Mouse (Mus musculus): Measurements from ENCODE around the gene Mpc1. TPM values are rescaled to one million over a fixed set of nuclear protein-coding genes. Genes with fewer than 3 reads are reported as not detected.
A peak's percentile ranks its signal among the peaks of the same experiment; 100 is the strongest.

Gene Mpc1
- polyA plus RNA-seq (2015; fragmentation: Nextera tagmentation; extraction: Ambion mirVana): 343 and 355 TPM in 2 replicates

DNA sequence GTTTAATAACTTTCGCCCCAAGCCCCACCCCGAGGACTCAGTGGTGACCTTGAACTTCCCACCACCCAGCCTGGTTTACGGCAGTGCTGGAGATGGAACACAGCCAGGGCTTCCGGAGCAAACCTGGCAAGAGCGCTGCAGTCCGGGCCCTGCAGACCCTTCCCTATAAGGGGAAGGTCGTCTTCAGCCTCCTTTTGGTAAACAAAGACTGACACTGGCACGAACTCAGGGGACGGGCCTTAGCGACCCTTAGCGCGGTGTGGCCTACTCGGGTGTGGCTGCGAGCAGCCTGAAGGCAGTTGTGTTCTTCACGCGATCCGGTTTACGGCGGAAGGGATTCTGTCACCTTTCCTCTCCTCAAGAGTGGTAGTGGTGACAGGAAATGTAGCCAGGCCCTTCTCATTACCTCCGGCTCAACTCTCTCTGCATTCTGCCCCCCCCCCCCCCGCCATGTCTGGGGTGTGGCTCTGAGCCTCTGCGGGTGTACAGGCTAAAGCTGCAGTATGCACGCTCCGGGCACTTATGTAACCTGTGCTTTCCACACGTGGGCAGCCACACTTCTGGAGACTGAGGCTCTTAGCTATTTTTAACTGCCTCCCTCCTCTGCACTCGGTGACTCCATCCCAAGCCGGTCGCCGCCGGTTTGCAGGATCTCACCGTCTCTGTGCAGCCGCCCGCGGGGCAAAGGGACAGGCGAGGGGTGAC, at the start of gene Mpc1:
Gene Mpc1, plus strand, starts transcription at position 84 of the 705 bp plus-strand sequence.
- Histone ChIP-seq H3K27ac (ENCODE audit: low read length) (peak within 1 kb of the TSS; percentile 94), H3K9ac (replicated peaks; ENCODE audit: low read depth, low read length) (peak within 1 kb of the TSS; percentile 88), H3K4me2 (ENCODE audit: low read length) (peak within 1 kb of the TSS; percentile 98), H3K36me3 (ENCODE audit: control insufficient read depth, insufficient read depth) (no peaks in the 10 kb centered on the region), H3K27me3 (replicated peaks; ENCODE audit: control insufficient read depth, insufficient read depth, low read length) (no peaks in the 10 kb centered on the region), H3K4me1 (replicated peaks; ENCODE audit: control insufficient read depth, insufficient read depth, low read length) (peaks cover 21% of the 10 kb centered on the region), H3K4me3 (replicated peaks; ENCODE audit: low read length) (peak within 1 kb of the TSS; percentile 90), H3K9me3 (ENCODE audit: control insufficient read depth, low read length) (no peaks in the 10 kb centered on the region)
- peak; percentile 54 for ATAC-seq
- WGBS: 2% methylated on average over 34 of the region's 35 CpGs

GRCm38 (mm10) chr17:8233618-8234214, 49.0 kb upstream of the Mpc1 start:
- Histone ChIP-seq H3K9me3 (ENCODE audit: control insufficient read depth, low read length) (no peaks in the 10 kb centered on the region), H3K36me3 (ENCODE audit: control insufficient read depth, insufficient read depth) (no peaks in the 10 kb centered on the region), H3K9ac (replicated peaks; ENCODE audit: low read depth, low read length) (no peak overlapping the region), H3K27me3 (replicated peaks; ENCODE audit: control insufficient read depth, insufficient read depth, low read length) (0 out of 2 replicates have a peak, but pooled peaks cover 2% of the 10 kb centered on the region), H3K27ac (ENCODE audit: low read length) (no peak overlapping the region), H3K4me3 (replicated peaks; ENCODE audit: low read length) (no peak overlapping the region), H3K4me1 (replicated peaks; ENCODE audit: control insufficient read depth, insufficient read depth, low read length) (no peaks in the 10 kb centered on the region), H3K4me2 (ENCODE audit: low read length) (no peak overlapping the region)
- ATAC-seq: no peak
- 77% methylated on average over 15 of the region's 15 CpGs for WGBS

GRCm38 (mm10) chr17:8234537-8234936, 48.2 kb upstream of the Mpc1 start:
- no peak for ATAC-seq
- H3K4me2 ChIP-seq (ENCODE audit: low read length): no peak overlapping the region
- no peaks in the 10 kb centered on the region for H3K36me3 ChIP-seq (ENCODE audit: control insufficient read depth, insufficient read depth)
- H3K4me3 ChIP-seq (replicated peaks; ENCODE audit: low read length): no peak overlapping the region
- no peak overlapping the region for H3K9ac ChIP-seq (replicated peaks; ENCODE audit: low read depth, low read length)
- 93% methylated on average over 4 of the region's 4 CpGs for WGBS
- no peaks in the 10 kb centered on the region for H3K4me1 ChIP-seq (replicated peaks; ENCODE audit: control insufficient read depth, insufficient read depth, low read length)
- no peaks in the 10 kb centered on the region for H3K9me3 ChIP-seq (ENCODE audit: control insufficient read depth, low read length)
- H3K27me3 ChIP-seq (replicated peaks; ENCODE audit: control insufficient read depth, insufficient read depth, low read length): 0 out of 2 replicates have a peak, but pooled peaks cover 2% of the 10 kb centered on the region
- H3K27ac ChIP-seq (ENCODE audit: low read length): no peak overlapping the region

GRCm38 (mm10) chr17:8235743-8236142, 47.0 kb upstream of the Mpc1 start, which contains the start of gene Ccr6:
Gene Ccr6 (plus strand): TSS chr17:8236043.
- WGBS: 80% methylated on average over 3 of the region's 3 CpGs
- H3K9me3 ChIP-seq (ENCODE audit: control insufficient read depth, low read length): no peaks in the 10 kb centered on the region
- no peaks in the 10 kb centered on the region for H3K27me3 ChIP-seq (replicated peaks; ENCODE audit: control insufficient read depth, insufficient read depth, low read length)
- no peak within 1 kb of the TSS for H3K9ac ChIP-seq (replicated peaks; ENCODE audit: low read depth, low read length)
- H3K27ac ChIP-seq (ENCODE audit: low read length): no peak within 1 kb of the TSS
- H3K4me1 ChIP-seq (replicated peaks; ENCODE audit: control insufficient read depth, insufficient read depth, low read length): no peaks in the 10 kb centered on the region
- no peak within 1 kb of the TSS for H3K4me2 ChIP-seq (ENCODE audit: low read length)
- H3K4me3 ChIP-seq (replicated peaks; ENCODE audit: low read length): no peak within 1 kb of the TSS
- no peaks in the 10 kb centered on the region for H3K36me3 ChIP-seq (ENCODE audit: control insufficient read depth, insufficient read depth)
- ATAC-seq: no peak

DNA sequence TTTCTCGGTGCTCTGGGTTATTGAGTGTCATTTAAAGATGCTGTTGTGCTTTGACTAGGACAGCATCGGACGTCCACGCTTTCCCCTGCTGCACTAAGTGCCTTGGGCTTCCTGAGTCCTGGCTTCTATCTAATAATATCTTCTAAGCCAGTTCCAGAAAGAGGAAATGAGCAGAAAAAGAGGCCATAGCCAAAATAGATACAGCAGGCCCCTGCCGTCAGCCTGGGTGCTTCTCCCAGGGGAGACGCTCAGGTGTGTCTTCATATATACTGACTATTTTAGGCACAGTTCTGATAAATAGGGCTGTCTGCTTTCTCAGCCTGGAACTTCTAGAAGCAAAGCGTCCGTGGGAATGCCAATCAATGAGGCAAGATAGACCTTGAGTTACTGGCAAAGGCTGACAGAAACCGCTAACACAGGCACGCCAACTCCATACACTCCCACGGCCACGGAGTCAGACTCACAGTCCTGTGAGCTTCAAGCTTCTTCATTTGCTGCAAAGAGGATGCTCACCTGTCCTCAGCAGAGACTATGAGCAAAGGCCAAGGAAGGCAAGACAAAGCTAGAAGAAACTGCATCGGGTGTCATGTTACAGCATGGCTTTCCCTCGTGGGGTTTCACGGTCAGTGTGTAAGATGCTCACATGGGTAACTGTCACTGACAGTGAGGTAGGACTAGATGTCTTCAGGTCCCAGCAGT, 44.5 kb upstream of the Mpc1 start:
- no peaks in the 10 kb centered on the region for H3K36me3 ChIP-seq (ENCODE audit: control insufficient read depth, insufficient read depth)
- H3K27ac ChIP-seq (ENCODE audit: low read length): no peak overlapping the region
- no peak overlapping the region for H3K4me2 ChIP-seq (ENCODE audit: low read length)
- no peaks in the 10 kb centered on the region for H3K4me1 ChIP-seq (replicated peaks; ENCODE audit: control insufficient read depth, insufficient read depth, low read length)
- no peak overlapping the region for H3K9ac ChIP-seq (replicated peaks; ENCODE audit: low read depth, low read length)
- ATAC-seq: no peak
- H3K4me3 ChIP-seq (replicated peaks; ENCODE audit: low read length): no peak overlapping the region
- no peaks in the 10 kb centered on the region for H3K27me3 ChIP-seq (replicated peaks; ENCODE audit: control insufficient read depth, insufficient read depth, low read length)
- H3K9me3 ChIP-seq (ENCODE audit: control insufficient read depth, low read length): no peaks in the 10 kb centered on the region
- WGBS: 84% methylated on average over 15 of the region's 15 CpGs

DNA sequence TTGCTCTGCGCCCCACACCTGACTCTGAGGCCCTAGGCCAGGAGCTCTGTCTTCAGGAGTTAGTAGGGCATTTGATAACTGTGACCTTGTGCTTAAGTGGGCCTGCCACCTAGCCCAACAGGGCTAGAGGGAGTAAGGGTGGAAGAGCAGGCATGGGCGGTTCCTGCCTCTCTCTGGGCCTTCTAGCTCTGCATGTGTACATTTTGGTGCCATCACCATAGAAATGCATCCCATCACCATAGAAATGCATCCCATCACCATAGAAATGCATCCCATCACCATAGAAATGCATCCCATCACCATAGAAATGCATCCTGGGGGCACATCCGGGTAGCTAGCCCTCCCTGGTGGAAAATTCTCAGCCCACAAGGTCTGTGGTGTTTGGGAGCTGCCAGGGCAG, 43.1 kb upstream of the Mpc1 start:
- Histone ChIP-seq H3K4me2 (ENCODE audit: low read length) (no peak overlapping the region), H3K9ac (replicated peaks; ENCODE audit: low read depth, low read length) (no peak overlapping the region), H3K4me3 (replicated peaks; ENCODE audit: low read length) (no peak overlapping the region), H3K9me3 (ENCODE audit: control insufficient read depth, low read length) (no peaks in the 10 kb centered on the region), H3K27ac (ENCODE audit: low read length) (no peak overlapping the region), H3K27me3 (replicated peaks; ENCODE audit: control insufficient read depth, insufficient read depth, low read length) (no peaks in the 10 kb centered on the region), H3K4me1 (replicated peaks; ENCODE audit: control insufficient read depth, insufficient read depth, low read length) (no peaks in the 10 kb centered on the region), H3K36me3 (ENCODE audit: control insufficient read depth, insufficient read depth) (no peaks in the 10 kb centered on the region)
- no peak for ATAC-seq
- WGBS: 72% methylated on average over 3 of the region's 3 CpGs

DNA sequence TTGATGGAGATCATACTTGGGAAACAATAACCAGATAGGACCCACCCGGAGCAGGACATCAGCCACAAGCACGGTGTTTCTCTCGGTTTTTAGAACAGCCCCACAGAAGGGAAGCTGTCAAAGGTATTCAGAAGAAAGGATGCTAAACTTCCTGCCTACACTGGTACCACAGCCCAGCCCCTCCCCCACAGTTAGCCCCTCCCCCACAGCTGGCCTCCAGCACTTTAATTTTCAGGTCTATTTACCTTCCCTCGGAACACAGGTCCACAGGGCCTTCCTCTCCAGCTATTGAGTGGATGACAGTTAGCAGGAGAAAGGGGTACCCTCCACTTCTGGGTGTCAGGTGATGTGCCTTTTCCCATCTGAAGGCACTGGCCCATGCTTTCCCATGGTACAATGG, 42.2 kb upstream of the Mpc1 start:
- H3K4me2 ChIP-seq (ENCODE audit: low read length): no peak overlapping the region
- H3K27me3 ChIP-seq (replicated peaks; ENCODE audit: control insufficient read depth, insufficient read depth, low read length): no peaks in the 10 kb centered on the region
- ATAC-seq: no peak
- H3K36me3 ChIP-seq (ENCODE audit: control insufficient read depth, insufficient read depth): no peaks in the 10 kb centered on the region
- WGBS: 73% methylated on average over 4 of the region's 4 CpGs
- no peak overlapping the region for H3K9ac ChIP-seq (replicated peaks; ENCODE audit: low read depth, low read length)
- no peaks in the 10 kb centered on the region for H3K4me1 ChIP-seq (replicated peaks; ENCODE audit: control insufficient read depth, insufficient read depth, low read length)
- H3K4me3 ChIP-seq (replicated peaks; ENCODE audit: low read length): no peak overlapping the region
- H3K27ac ChIP-seq (ENCODE audit: low read length): no peak overlapping the region
- H3K9me3 ChIP-seq (ENCODE audit: control insufficient read depth, low read length): no peaks in the 10 kb centered on the region

- 76% methylated on average over 12 of the region's 12 CpGs for WGBS
These were observed 41.1 kb upstream of the Mpc1 start for GRCm38 (mm10) chr17:8241645-8242044.

DNA sequence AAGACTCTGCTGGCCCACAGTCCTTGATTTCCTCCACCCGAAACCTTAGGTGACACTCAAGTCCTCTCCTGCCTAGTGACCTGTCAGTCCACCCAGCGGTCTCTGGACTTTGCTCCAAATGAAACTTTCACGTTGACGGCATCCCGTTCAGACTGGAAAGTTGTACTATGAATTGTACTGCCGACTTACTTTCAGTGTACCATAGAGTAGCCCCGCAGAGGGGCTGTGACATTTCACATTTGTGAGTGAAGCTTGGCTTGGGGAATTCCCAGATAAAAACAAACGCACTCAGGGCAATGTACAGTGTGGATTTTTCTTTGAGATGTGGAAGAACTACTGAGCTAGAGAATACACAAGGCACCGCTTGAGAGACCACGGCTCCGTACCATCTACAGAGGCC, 40.5 kb upstream of the Mpc1 start:
- H3K4me3 ChIP-seq (replicated peaks; ENCODE audit: low read length): no peak overlapping the region
- no peaks in the 10 kb centered on the region for H3K9me3 ChIP-seq (ENCODE audit: control insufficient read depth, low read length)
- no peaks in the 10 kb centered on the region for H3K36me3 ChIP-seq (ENCODE audit: control insufficient read depth, insufficient read depth)
- no peak for ATAC-seq
- H3K4me2 ChIP-seq (ENCODE audit: low read length): no peak overlapping the region
- H3K27ac ChIP-seq (ENCODE audit: low read length): no peak overlapping the region
- WGBS: 90% methylated on average over 11 of the region's 11 CpGs
- H3K4me1 ChIP-seq (replicated peaks; ENCODE audit: control insufficient read depth, insufficient read depth, low read length): no peaks in the 10 kb centered on the region
- H3K9ac ChIP-seq (replicated peaks; ENCODE audit: low read depth, low read length): no peak overlapping the region
- no peaks in the 10 kb centered on the region for H3K27me3 ChIP-seq (replicated peaks; ENCODE audit: control insufficient read depth, insufficient read depth, low read length)

More at GRCm38 (mm10) chr17:8241645-8242044, 41.1 kb upstream of the Mpc1 start:
- H3K9me3 ChIP-seq (ENCODE audit: control insufficient read depth, low read length): no peaks in the 10 kb centered on the region
- no peak overlapping the region for H3K27ac ChIP-seq (ENCODE audit: low read length)
- no peak for ATAC-seq
- no peak overlapping the region for H3K4me3 ChIP-seq (replicated peaks; ENCODE audit: low read length)
- no peaks in the 10 kb centered on the region for H3K36me3 ChIP-seq (ENCODE audit: control insufficient read depth, insufficient read depth)
- no peaks in the 10 kb centered on the region for H3K4me1 ChIP-seq (replicated peaks; ENCODE audit: control insufficient read depth, insufficient read depth, low read length)
- H3K4me2 ChIP-seq (ENCODE audit: low read length): no peak overlapping the region
- no peaks in the 10 kb centered on the region for H3K27me3 ChIP-seq (replicated peaks; ENCODE audit: control insufficient read depth, insufficient read depth, low read length)
- no peak overlapping the region for H3K9ac ChIP-seq (replicated peaks; ENCODE audit: low read depth, low read length)
